Mouse (Mus musculus): ENCODE measurements around the gene Ttc28. TPM values are rescaled to one million over a fixed set of nuclear protein-coding genes. Genes with fewer than 3 reads are reported as not detected.

Gene Ttc28
- polyA plus RNA-seq, 1 experiment from 2014 or later = 2.9 TPM

DNA sequence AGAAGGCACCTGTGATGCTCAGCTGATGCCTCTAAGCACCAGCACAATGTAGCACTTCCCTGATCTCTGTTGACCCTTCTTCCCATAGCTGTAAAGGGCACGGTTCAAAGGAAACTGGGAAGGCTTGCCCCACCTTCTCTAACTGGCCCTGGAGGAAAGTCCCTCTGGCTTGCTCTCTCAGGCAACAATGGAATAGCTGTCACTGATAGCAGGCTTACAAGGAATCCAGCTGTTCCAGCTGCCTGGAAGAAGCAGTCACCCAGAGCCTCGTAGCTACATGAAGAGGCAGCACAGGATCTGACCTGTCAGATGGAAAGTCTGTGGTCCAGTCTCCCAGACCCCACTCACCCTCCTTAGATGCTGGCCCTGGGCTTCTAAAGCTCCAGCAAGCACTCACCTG, 389.2 kb downstream of the Ttc28 start:
- no peak for ATAC-seq
- 37% methylated on average over 2 of the region's 2 CpGs for WGBS
- Histone ChIP-seq H3K9me3 (ENCODE audit: control insufficient read depth) (no peaks in the 10 kb centered on the region), H3K36me3 (ENCODE audit: control insufficient read depth, insufficient read depth) (no peaks in the 10 kb centered on the region; the same call in 1 of the 2 replicates), H3K9ac (ENCODE audit: low read depth, low read length) (no peak overlapping the region), H3K4me2 (replicated peaks; ENCODE audit: low read depth) (no peak overlapping the region), H3K27ac (ENCODE audit: low read depth, low read length) (no peak overlapping the region), H3K4me1 (replicated peaks; ENCODE audit: control insufficient read depth, insufficient read depth, low read length) (no peaks in the 10 kb centered on the region), H3K27me3 (replicated peaks; ENCODE audit: control insufficient read depth, insufficient read depth, low read length) (no peaks in the 10 kb centered on the region), H3K4me3 (ENCODE audit: low read depth, low read length) (no peak overlapping the region)
- TF ChIP-seq CTCF (IDR thresholded peaks at IDR 0.05; ENCODE audit: low read depth) = no peak

DNA sequence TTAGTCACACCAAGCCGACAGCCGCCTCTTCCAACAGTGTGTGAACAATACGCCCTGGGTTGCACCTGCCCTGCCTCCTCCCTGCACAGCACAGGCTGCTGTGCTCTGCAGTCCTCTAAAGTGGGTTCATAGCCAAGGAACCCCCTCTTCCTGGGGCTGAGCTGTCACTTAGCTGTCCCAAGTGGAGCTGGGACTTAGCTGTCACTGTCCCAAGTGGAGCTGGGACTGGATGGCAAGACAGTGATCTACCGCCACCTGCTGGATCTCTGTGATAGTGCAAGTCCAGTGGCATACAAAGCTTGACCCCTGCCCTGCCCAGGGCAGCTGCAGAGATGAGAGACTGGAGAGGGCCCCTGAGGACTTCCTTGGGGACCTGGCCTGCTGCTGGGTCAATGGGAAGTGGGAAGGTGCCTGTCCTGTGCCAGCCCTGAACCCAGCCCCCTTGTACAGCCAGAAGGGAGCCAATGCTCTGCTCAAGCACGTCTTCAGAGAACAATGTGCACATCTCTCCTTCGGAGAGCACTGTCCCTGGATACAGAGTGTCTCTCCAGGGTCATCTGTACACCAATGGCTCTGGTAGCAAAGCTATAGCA, 390.1 kb downstream of the Ttc28 start:
- H3K9me3 ChIP-seq (ENCODE audit: control insufficient read depth) = no peaks in the 10 kb centered on the region
- H3K4me1 ChIP-seq (replicated peaks; ENCODE audit: control insufficient read depth, insufficient read depth, low read length) = no peaks in the 10 kb centered on the region
- H3K9ac ChIP-seq (ENCODE audit: low read depth, low read length) = no peak overlapping the region
- H3K27me3 ChIP-seq (replicated peaks; ENCODE audit: control insufficient read depth, insufficient read depth, low read length) = no peaks in the 10 kb centered on the region
- WGBS = 76% methylated on average over 6 of the region's 6 CpGs
- H3K4me2 ChIP-seq (replicated peaks; ENCODE audit: low read depth) = no peak overlapping the region
- no peak overlapping the region for H3K27ac ChIP-seq (ENCODE audit: low read depth, low read length)
- 0 out of 2 replicates have a peak, but pooled peaks have one; percentile 7 for ATAC-seq
- peak; percentile 97 for TF ChIP-seq CTCF (IDR thresholded peaks at IDR 0.05; ENCODE audit: low read depth)
- H3K36me3 ChIP-seq (ENCODE audit: control insufficient read depth, insufficient read depth) = no peaks in the 10 kb centered on the region; the same call in 1 of the 2 replicates
- no peak overlapping the region for H3K4me3 ChIP-seq (ENCODE audit: low read depth, low read length)

DNA sequence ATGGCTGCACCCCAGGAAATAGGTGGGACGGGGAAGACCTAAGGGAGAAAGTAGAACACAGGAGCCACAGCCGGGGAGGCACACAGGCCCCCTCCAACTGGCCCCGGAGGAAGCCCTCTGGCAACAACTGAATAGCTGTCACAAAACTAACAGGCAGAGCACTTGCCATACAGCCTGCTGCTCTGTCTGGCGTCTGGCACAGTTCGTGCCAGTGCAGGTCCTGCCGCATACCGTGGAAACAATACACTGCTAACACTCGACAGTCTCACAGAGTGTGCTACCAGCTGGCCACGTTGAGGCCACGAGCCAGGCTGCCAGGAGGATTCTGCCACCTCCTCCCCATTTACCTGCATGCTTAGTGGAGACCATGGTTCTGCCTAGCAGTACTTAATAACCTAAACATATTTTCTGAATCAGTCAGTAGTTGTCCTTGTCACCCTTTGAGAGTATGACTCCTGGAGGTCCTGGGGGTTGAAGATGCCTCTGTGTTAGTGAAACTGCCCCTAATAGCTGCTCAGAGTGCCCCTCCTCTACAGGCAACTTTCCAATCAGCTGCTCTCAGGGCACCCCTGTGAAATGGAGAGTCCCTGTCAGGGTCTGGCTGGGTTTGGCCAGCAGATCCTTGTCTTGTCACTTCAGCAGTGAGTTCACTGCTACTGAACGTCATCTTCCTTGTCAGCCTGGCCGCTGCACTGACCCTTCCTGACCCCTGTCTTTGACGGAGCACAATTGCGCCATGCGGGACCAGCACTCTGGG, 390.8 kb downstream of the Ttc28 start:
- H3K9me3 ChIP-seq (ENCODE audit: control insufficient read depth) = no peaks in the 10 kb centered on the region
- H3K36me3 ChIP-seq (ENCODE audit: control insufficient read depth, insufficient read depth) = no peaks in the 10 kb centered on the region; the same call in 1 of the 2 replicates
- H3K4me2 ChIP-seq (replicated peaks; ENCODE audit: low read depth) = no peak overlapping the region
- no peak overlapping the region for H3K27ac ChIP-seq (ENCODE audit: low read depth, low read length)
- H3K4me3 ChIP-seq (ENCODE audit: low read depth, low read length) = no peak overlapping the region
- no peak for ATAC-seq
- 79% methylated on average over 15 of the region's 15 CpGs for WGBS
- no peak for TF ChIP-seq CTCF (IDR thresholded peaks at IDR 0.05; ENCODE audit: low read depth)
- H3K4me1 ChIP-seq (replicated peaks; ENCODE audit: control insufficient read depth, insufficient read depth, low read length) = no peaks in the 10 kb centered on the region
- no peaks in the 10 kb centered on the region for H3K27me3 ChIP-seq (replicated peaks; ENCODE audit: control insufficient read depth, insufficient read depth, low read length)
- H3K9ac ChIP-seq (ENCODE audit: low read depth, low read length) = no peak overlapping the region

DNA sequence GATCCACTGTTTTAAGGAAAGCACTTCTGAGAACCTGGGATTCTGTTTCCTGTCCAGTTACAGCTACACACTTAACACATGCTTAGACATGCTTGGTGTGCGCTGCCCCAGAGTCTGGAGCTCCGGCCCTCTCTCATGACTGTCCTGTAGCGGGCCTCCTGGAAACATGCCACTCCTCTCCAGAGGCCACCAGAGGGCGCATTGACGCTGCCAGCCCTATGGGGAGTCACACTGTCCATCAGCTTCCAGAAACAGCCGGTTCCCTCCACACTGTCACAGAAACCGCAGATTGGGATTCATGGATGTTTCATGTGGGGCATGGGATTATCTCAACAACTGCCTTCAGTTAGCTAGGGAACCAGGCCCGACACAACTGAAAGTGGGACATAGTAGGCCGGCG, 394.0 kb downstream of the Ttc28 start:
- WGBS = 25% methylated on average over 10 of the region's 10 CpGs
- no peak overlapping the region for H3K27ac ChIP-seq (ENCODE audit: low read depth, low read length)
- H3K9me3 ChIP-seq (ENCODE audit: control insufficient read depth) = no peaks in the 10 kb centered on the region
- H3K9ac ChIP-seq (ENCODE audit: low read depth, low read length) = no peak overlapping the region
- no peaks in the 10 kb centered on the region for H3K4me1 ChIP-seq (replicated peaks; ENCODE audit: control insufficient read depth, insufficient read depth, low read length)
- no peak overlapping the region for H3K4me2 ChIP-seq (replicated peaks; ENCODE audit: low read depth)
- ATAC-seq = peak; percentile 52
- H3K27me3 ChIP-seq (replicated peaks; ENCODE audit: control insufficient read depth, insufficient read depth, low read length) = no peaks in the 10 kb centered on the region
- no peak overlapping the region for H3K4me3 ChIP-seq (ENCODE audit: low read depth, low read length)
- H3K36me3 ChIP-seq (ENCODE audit: control insufficient read depth, insufficient read depth) = peaks cover 14% of the 10 kb centered on the region; the same call in 1 of the 2 replicates
- TF ChIP-seq CTCF (IDR thresholded peaks at IDR 0.05; ENCODE audit: low read depth) = peak; percentile 96

DNA sequence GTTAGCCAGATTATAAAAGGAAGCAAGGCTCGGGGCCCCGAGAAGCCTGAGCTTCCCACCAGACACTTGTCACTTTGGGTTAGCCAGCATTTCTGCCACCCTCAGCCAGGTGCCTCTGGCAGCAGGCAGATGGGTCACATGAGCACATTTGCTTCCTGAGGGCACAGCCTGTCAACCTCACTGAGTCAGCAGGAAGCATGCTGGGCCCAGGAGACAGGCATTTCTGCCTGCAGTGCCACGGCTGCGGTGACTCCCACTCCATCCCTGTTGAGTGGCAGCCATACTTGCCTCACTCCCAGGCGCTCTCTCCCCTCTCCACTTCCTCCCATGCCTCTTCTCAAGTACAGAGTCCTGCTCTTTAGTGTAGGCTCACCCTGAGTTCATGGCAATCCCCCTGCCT, 395.3 kb downstream of the Ttc28 start:
- Histone ChIP-seq H3K4me3 (ENCODE audit: low read depth, low read length) (no peak overlapping the region), H3K4me1 (replicated peaks; ENCODE audit: control insufficient read depth, insufficient read depth, low read length) (no peaks in the 10 kb centered on the region), H3K27ac (ENCODE audit: low read depth, low read length) (no peak overlapping the region), H3K9me3 (ENCODE audit: control insufficient read depth) (no peaks in the 10 kb centered on the region), H3K36me3 (ENCODE audit: control insufficient read depth, insufficient read depth) (peaks cover 14% of the 10 kb centered on the region; the same call in 1 of the 2 replicates), H3K27me3 (replicated peaks; ENCODE audit: control insufficient read depth, insufficient read depth, low read length) (no peaks in the 10 kb centered on the region), H3K4me2 (replicated peaks; ENCODE audit: low read depth) (no peak overlapping the region), H3K9ac (ENCODE audit: low read depth, low read length) (no peak overlapping the region)
- TF ChIP-seq CTCF (IDR thresholded peaks at IDR 0.05; ENCODE audit: low read depth) = no peak
- ATAC-seq = no peak
- 83% methylated on average over 5 of the region's 5 CpGs for WGBS

DNA sequence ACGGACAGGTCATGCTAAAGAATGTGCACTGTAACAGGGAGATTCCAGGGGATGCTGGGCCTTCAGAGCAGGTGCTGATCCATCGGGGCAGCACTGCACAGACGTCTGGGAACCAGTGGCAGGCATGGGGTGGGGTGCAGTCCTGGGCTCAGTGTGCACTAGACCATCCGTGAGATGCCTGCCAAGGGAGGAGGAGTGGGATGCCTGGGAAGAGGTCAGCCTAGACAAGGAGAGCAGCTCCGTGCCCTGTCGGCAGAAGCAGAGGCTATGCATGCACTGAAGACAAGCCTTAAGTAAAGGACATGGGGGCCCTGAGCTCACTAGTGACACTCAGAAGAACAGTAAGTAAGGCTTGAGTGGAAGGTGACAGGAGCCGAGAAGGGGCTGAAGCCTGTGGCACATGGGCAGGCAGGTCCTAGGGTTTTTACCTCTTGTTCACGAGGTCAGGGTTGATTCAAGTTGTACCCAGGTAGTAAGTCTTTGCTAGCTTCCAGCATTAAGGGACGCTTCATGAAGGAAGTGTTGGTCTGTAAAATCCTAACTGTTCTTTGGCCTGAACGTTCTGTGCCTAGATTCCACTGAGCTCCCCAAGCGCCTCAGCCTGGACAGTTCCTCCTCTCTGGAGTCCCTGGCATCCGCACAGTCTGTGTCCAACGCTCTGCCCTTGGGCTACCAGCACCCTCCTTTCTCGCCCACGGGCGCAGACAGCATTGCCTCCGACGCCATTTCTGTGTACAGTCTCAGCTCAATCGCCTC, 405.0 kb downstream of the Ttc28 start:
- H3K36me3 ChIP-seq (ENCODE audit: control insufficient read depth, insufficient read depth) = peaks cover 24% of the 10 kb centered on the region
- H3K27me3 ChIP-seq (replicated peaks; ENCODE audit: control insufficient read depth, insufficient read depth, low read length) = no peaks in the 10 kb centered on the region
- no peaks in the 10 kb centered on the region for H3K9me3 ChIP-seq (ENCODE audit: control insufficient read depth)
- H3K4me1 ChIP-seq (replicated peaks; ENCODE audit: control insufficient read depth, insufficient read depth, low read length) = no peaks in the 10 kb centered on the region
- H3K9ac ChIP-seq (ENCODE audit: low read depth, low read length) = no peak overlapping the region
- no peak overlapping the region for H3K4me2 ChIP-seq (replicated peaks; ENCODE audit: low read depth)
- ATAC-seq = no peak
- no peak for TF ChIP-seq CTCF (IDR thresholded peaks at IDR 0.05; ENCODE audit: low read depth)
- WGBS = 85% methylated on average over 19 of the region's 19 CpGs
- H3K4me3 ChIP-seq (ENCODE audit: low read depth, low read length) = no peak overlapping the region
- H3K27ac ChIP-seq (ENCODE audit: low read depth, low read length) = no peak overlapping the region

All from intestine, postnatal 0 days (tissue).